Mouse (Mus musculus) C2C12 (cell line): Measurements from ENCODE around the gene Mpdz. TPM values are rescaled to one million over a fixed set of nuclear protein-coding genes. Genes with fewer than 3 reads are reported as not detected.

Experiments
- H3K27me3 ChIP-seq: one replicate; pipeline ENCODE4 v1.6.1; 2011; ENCODE audit not compliant: control insufficient read depth, insufficient read depth, insufficient read length
- H3K36me3 ChIP-seq: one replicate; pipeline ENCODE4 v1.6.1; 2011; ENCODE audit not compliant: control insufficient read depth, insufficient read depth
- H3K4me3 ChIP-seq: one replicate; pipeline ENCODE4 v1.5.1; 2011; ENCODE audit warnings: mild to moderate bottlenecking, control low read depth; ENCODE audit not compliant: poor library complexity, insufficient read depth, severe bottlenecking
- H3K79me2 ChIP-seq: one replicate; pipeline ENCODE4 v1.6.1; 2011; ENCODE audit not compliant: control insufficient read depth, insufficient read depth
- H3K79me3 ChIP-seq: one replicate; pipeline ENCODE4 v1.6.1; 2011; ENCODE audit warnings: low read depth, control low read depth
- H3ac ChIP-seq: one replicate; pipeline ENCODE3; 2011; ENCODE audit warnings: low read depth; ENCODE audit not compliant: control insufficient read depth, insufficient read length
- CEBPB ChIP-seq: IDR thresholded peaks from one replicate; pipeline ENCODE4 v1.6.1; 2011; ENCODE audit warnings: low read depth, mild to moderate bottlenecking, control low read depth, moderate library complexity
- CTCF ChIP-seq: IDR thresholded peaks from one replicate; pipeline ENCODE4 v1.5.1; 2011; ENCODE audit not compliant: control insufficient read depth, insufficient read depth, insufficient read length
- FOSL1 ChIP-seq: IDR thresholded peaks from one replicate; pipeline ENCODE4 v1.8.0; 2011; ENCODE audit warnings: mild to moderate bottlenecking, low read length; ENCODE audit not compliant: poor library complexity, insufficient read depth, severe bottlenecking
- MAX ChIP-seq: IDR thresholded peaks from one replicate; pipeline ENCODE4 v1.6.1; 2011; ENCODE audit warnings: mild to moderate bottlenecking, control low read depth
- MYOD1 ChIP-seq: IDR thresholded peaks from one replicate; pipeline ENCODE4 v1.6.1; 2011; ENCODE audit warnings: low read depth; ENCODE audit not compliant: control insufficient read depth, insufficient read length
- MYOG ChIP-seq: IDR thresholded peaks from one replicate; pipeline ENCODE4 v1.6.1; 2011; ENCODE audit not compliant: control insufficient read depth, insufficient read length; ENCODE audit errors: extremely low read depth
- USF1 ChIP-seq: IDR thresholded peaks from one replicate; pipeline ENCODE4 v1.6.1; 2011; ENCODE audit warnings: low read depth, mild to moderate bottlenecking, control low read depth, moderate library complexity
- polyA plus RNA-seq: library from polyadenylated mRNA; unstranded; fragments of >200 nt; fragmentation: generic; extraction: Trizol; gene quantifications from one replicate; pipeline ENCODE4 v1.2.1, GENCODE M21; 2012; ENCODE audit warnings: missing spikeins

The Mpdz gene
- polyA plus RNA-seq, 1 experiment = 13.4 TPM

GRCm38 (mm10) chr4:81465172-81465571, 22.6 kb upstream of the Mpdz start:
- Histone ChIP-seq H3K4me3 (no peak overlapping the region), H3K79me2 (no peaks in the 10 kb centered on the region), H3K36me3 (no peaks in the 10 kb centered on the region), H3K27me3 (no peaks in the 10 kb centered on the region), H3ac (no peak overlapping the region), H3K79me3 (no peaks in the 10 kb centered on the region)
- TF ChIP-seq MYOD1 (no peak), CTCF (no peak), MAX (no peak), USF1 (no peak), FOSL1 (no peak), MYOG (no peak)

- TF ChIP-seq MYOD1 (no peak), MAX (no peak), USF1 (no peak), FOSL1 (no peak), MYOG (no peak), CTCF (no peak), CEBPB (no peak)
Measured at GRCm38 (mm10) chr4:81462253-81462652, 19.6 kb upstream of the Mpdz start.

GRCm38 (mm10) chr4:81458921-81459320, 16.3 kb upstream of the Mpdz start:
- H3K79me2 ChIP-seq = no peaks in the 10 kb centered on the region
- H3ac ChIP-seq = no peak overlapping the region
- H3K4me3 ChIP-seq = no peak overlapping the region
- H3K27me3 ChIP-seq = no peaks in the 10 kb centered on the region
- no peaks in the 10 kb centered on the region for H3K79me3 ChIP-seq
- TF ChIP-seq MYOG (no peak), MYOD1 (no peak), FOSL1 (no peak), CEBPB (no peak), USF1 (no peak), CTCF (no peak), MAX (no peak)
- H3K36me3 ChIP-seq = no peaks in the 10 kb centered on the region

More at GRCm38 (mm10) chr4:81462253-81462652, 19.6 kb upstream of the Mpdz start:
- Histone ChIP-seq H3K36me3 (no peaks in the 10 kb centered on the region), H3K4me3 (no peak overlapping the region), H3K27me3 (no peaks in the 10 kb centered on the region), H3ac (no peak overlapping the region), H3K79me3 (no peaks in the 10 kb centered on the region), H3K79me2 (no peaks in the 10 kb centered on the region)

- no peak overlapping the region for H3K4me3 ChIP-seq
- no peaks in the 10 kb centered on the region for H3K27me3 ChIP-seq
- TF ChIP-seq FOSL1 (no peak), USF1 (no peak), MYOD1 (no peak), MAX (no peak), MYOG (no peak), CTCF (no peak), CEBPB (no peak)
- no peak overlapping the region for H3ac ChIP-seq
- H3K36me3 ChIP-seq = no peaks in the 10 kb centered on the region
- H3K79me2 ChIP-seq = no peaks in the 10 kb centered on the region
- H3K79me3 ChIP-seq = no peaks in the 10 kb centered on the region
Measured at GRCm38 (mm10) chr4:81453806-81454205, 11.2 kb upstream of the Mpdz start.

- H3K36me3 ChIP-seq = no peaks in the 10 kb centered on the region
- no peak for TF ChIP-seq USF1
- no peak for TF ChIP-seq MYOG
- no peak for TF ChIP-seq MYOD1
- no peak for TF ChIP-seq FOSL1
- TF ChIP-seq CEBPB = no peak
- no peak for TF ChIP-seq MAX
- no peak for TF ChIP-seq CTCF
- no peak overlapping the region for H3ac ChIP-seq
Measured at GRCm38 (mm10) chr4:81452183-81452582, 9.6 kb upstream of the Mpdz start.

GRCm38 (mm10) chr4:81449413-81449812, 6.8 kb upstream of the Mpdz start:
- Histone ChIP-seq H3K79me3 (no peaks in the 10 kb centered on the region), H3K4me3 (no peak overlapping the region), H3ac (no peak overlapping the region), H3K79me2 (no peaks in the 10 kb centered on the region), H3K27me3 (no peaks in the 10 kb centered on the region), H3K36me3 (no peaks in the 10 kb centered on the region)
- TF ChIP-seq MYOG (no peak), MYOD1 (no peak), FOSL1 (no peak), CEBPB (no peak), MAX (no peak), USF1 (no peak), CTCF (no peak)

More at GRCm38 (mm10) chr4:81452183-81452582, 9.6 kb upstream of the Mpdz start:
- Histone ChIP-seq H3K4me3 (no peak overlapping the region), H3K27me3 (no peaks in the 10 kb centered on the region), H3K79me2 (no peaks in the 10 kb centered on the region), H3K79me3 (no peaks in the 10 kb centered on the region)
